Mouse (Mus musculus) layer of hippocampus, postnatal 36 days (tissue): ENCODE measurements around the gene Auts2. TPM values are rescaled to one million over a fixed set of nuclear protein-coding genes. Genes with fewer than 3 reads are reported as not detected.

Experiments used
- DNase-seq, 2 experiments: peaks; one replicate each; pipeline ENCODE4 v3.0.0; 2022
- total RNA-seq, 2 experiments: library from RNA; stranded (reverse); gene quantifications; 2 replicates each; pipeline ENCODE4 v1.2.3; 2021

Auts2 gene
- total RNA-seq, 2 experiments from 2014 or later, result 140 to 181 TPM

DNA sequence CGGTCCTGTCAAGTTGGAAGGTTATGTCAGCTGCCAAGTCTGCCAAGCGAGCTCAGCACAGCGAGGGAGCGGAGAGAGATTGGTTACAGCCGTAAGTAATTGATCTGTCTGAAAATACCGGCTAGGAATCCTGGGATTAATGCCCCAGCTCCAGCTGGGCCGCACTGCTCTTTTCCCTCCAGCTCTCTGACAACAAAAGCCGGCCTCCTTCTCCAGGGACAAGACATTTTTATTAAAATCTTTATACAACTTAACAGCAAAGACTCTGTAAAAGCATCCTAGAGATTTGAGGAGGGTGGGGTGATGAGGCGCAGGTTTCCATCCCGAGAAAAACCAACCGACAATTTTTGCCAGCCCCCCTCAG is 468.8 kb downstream of the Auts2 start:
- DNase-seq, result peak in 1 of 2 experiments; percentile 14

DNA sequence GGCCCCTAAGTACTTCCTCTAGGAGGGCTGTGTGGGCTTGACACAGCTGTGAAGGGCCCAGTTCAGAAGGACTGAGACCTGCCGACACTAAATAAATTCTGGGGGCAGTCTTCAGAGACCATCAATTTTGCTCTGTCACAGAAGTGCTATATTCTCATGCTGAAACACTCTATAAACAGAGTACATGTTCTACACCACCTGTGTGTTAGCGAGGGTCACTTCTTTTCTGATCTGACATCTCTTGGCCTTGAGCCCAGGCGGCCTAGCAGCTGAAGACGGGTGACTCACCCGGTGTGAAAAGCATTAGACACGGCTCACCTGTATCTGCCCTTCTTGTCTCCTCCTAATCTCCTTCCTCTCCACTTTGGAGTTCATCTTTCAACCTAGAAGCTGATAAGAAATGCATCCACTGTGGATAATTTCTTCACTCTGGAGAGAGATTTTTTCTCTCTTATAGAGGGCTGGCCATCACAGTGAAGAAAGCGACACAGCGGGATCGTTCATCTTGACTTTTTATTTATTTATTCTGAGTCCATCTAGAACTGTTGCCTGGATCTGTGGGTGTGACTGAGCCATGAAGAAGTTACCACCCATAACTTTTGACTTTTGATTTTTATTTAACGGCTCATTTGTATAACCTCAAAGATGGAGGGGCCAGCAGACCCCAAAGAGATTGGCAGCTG is 469.3 kb downstream of the Auts2 start:
- no peak for DNase-seq

DNA sequence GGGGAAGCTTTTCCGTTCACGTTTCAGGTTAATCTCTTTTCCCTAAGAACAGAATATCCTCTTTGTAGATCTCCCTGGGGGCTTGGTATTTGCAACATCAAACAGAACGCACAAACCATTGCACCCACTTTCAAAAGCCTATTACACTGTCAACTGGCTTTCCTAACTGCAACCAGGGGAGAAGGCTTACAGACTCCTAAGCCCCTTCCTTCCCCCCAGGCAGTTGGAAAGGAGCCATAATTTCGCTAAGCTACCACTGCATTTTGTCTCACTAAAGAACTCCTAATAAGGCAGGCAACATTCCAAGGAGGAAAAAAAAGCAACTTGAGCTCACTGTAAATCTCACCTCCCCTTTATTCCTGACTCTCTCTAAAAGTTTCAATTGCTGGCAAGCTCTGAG is 470.8 kb downstream of the Auts2 start:
- no peak for DNase-seq

DNA sequence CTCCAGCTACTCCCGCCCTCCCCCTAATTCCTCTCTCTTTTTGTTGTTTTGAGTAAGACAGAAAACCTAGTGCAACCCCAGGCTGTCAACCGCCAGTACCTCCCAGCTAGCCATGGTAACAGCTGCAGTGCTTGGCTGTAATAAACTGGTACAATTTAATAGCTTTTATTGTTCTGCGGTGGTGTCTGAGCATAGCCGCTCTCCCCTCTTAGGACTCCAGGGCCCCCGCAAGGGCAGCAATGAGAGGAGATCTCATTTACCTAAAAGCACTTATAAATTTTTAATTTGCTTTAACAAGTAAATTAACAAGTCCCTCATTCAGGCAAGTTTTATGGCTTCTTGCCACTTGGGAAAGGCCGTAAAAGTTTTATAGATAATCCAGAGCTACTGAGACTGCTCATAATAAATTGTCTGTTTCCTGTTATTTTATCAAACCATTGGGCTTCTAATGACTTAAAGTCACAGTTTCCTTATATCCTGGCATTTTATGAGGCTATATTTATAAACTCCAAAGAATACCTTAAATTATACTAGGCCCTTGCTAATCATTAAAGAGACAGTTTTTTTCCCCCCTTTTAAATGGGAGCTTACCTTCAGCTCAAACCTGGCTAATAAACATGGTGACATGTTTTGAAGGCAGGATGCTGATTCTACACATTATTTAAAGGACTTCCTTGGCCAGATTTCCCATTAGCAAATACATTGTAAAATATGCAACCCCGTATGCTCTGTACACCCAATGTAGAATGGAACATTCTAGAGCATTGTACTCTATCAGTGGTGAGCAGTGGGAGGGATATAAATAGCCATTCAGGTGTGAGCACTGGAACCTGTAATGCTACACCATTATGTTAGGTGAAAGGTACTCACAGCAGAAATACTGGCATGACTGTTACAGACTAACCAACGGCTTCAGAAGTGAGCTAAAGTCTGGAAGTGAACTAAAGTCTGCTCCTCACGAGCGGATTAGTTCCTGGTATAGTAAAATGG is 475.1 kb downstream of the Auts2 start:
- no peak for DNase-seq

DNA sequence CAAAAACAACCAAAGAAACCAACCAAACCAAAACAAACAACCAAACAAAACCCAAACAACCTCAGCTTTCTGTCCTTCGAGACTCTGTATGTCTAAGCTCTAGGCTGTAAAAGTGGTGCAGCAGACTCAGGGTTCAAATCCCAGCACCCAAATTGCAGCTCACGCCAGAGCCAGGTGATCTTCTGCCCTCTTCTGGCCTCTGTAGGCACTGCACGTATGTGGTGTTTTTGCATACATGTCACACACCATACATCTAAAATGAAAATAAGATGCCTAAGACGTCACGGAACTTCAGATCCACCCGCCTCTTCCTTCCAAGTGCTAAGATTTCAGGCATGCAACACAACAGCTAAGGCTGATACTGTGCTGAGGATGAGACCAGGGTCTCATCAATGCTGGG is 483.0 kb downstream of the Auts2 start:
- no peak for DNase-seq

DNA sequence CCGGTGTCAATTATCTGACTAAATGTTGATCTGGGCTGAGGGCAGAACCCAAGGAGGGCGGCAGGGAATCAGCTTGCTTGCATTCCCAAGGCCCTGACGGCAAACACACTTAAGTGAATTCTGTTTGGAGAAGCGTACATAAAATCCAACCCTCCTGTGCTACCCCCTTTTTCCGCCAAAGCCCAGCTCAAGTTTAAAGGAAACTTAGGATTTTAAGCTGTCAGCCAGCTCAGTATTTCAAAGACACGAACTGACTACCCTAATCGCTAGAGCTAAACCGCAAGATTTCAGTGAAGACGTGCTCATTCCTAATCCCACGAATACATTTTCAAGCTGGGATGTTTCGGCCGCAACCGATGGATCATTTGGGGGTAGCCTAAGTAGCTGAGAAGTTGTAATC is 490.5 kb downstream of the Auts2 start:
- DNase-seq, result no peak

DNA sequence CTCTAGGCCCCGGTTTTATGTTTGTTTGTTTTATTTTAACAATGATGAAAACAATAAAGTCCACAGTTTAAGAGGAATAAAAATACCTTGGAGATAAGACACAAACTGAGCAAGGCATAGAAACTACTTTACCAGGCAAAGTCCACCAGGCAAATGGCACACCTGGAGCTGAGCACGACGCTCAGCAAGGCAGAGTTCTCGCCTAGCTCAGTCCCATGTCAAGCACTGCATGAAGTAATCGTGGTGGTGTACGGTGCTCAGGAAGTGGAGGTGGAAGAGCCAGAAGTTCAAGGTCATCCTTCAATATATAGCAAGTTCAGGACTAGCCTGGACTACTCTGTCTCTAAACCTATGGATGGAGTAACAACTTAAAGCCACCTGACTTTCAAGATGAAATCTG is 503.6 kb downstream of the Auts2 start:
- no peak for DNase-seq

DNA sequence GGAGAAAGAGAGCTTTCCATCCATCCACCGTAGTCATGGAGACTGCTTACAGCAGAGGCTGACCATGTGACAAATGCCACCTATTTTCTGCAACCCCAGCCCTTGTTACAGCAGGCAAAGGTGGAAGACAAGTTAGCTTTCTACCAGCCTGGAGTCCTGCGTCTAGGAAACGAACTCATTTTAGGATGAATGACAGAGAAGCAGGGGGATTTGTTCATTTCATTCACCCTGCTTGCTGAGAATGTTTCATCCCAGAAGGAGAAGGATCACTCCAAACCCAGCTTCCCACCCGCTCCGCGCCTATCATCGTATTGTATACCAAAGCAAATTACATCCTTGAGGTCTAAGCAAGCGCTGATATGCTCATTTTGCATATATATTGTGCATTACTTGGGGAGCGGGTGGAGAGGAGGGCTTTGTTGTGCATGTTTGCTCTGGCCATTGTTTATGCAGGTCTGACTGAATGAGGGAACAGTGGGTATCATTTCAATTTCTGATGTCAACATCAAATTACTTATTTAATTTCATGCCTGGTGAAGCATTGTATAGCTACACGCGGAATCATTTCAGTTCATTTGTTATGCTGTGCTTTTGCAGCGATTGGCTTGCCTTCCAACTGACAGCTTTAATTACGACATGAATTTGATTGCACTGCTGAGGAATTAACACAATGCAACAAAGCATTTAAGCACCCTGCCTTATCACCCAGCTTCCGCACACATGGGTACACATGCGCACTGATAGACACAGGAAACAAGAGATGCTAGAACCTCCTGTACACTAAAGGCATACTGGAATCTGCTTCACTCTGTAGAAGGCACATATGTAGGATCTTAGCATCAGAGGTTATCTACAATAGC is 509.4 kb downstream of the Auts2 start:
- peak; percentile 9 to 15 for DNase-seq

DNA sequence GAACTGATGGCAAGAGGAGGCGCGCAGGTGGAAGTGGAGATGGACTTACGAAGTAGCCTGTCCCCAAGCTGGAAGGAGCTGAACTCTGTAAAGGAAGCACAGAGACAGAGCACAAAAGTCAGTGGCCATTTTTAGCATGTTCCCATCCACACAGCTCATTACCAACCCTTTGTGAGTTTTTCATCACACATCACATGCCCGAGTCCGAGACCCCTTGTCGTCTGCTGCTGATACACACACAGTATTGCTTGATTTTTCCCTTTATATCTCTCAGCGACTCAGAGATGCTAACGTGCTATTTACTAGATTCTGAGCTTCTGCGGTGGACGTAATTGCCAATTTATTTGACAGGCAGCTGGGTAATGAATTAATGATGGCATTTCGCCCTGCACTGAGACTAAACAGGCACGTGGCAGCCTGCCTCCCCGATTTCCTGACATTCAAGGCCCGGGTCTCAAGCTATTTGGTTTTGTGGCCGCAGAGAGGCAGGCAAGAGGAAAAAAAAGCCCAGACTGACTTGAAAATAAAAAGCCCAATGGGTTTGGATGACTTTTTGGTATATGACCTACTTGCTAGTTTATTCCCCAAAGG is 512.1 kb downstream of the Auts2 start:
- DNase-seq, result no peak

DNA sequence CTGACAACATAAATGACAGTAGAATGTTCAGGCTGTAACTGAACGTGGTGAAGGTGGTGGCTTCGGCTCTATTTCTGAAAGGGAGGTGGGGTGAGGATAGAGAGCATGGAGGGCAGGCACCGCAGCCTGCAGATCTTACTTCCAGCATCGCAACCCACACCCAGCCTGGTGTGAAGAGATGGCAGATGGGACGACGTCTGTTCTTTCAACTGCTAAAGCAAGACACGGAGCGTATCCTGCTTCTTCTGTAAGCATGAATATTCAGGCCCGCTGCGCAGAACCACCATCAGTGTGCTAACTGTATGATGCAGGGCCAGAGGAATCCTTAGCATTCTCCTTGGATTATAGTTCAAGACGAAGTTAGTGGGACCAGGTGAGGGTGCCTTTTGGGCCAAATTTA is 513.5 kb downstream of the Auts2 start:
- peak; percentile 85 to 87 for DNase-seq

DNA sequence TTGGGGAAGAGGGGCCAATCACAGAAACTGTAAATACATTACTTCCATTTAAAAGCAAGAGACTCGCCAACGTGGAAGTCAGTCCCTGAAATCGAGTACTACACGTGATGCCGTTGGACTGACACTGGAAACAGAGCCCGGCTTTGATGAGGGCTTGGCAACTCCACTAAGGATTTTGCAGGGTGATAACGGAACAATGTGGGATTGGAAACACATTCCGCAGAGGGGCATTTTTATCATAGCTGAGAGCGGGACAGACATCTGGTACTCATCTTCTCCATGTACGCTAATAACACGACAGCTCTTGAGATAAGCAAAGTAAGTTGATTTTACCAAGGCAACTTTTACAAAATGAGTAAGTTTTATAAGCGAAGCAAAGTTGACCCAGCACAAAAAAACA is 514.1 kb downstream of the Auts2 start:
- peak; percentile 6 to 15 for DNase-seq

DNA sequence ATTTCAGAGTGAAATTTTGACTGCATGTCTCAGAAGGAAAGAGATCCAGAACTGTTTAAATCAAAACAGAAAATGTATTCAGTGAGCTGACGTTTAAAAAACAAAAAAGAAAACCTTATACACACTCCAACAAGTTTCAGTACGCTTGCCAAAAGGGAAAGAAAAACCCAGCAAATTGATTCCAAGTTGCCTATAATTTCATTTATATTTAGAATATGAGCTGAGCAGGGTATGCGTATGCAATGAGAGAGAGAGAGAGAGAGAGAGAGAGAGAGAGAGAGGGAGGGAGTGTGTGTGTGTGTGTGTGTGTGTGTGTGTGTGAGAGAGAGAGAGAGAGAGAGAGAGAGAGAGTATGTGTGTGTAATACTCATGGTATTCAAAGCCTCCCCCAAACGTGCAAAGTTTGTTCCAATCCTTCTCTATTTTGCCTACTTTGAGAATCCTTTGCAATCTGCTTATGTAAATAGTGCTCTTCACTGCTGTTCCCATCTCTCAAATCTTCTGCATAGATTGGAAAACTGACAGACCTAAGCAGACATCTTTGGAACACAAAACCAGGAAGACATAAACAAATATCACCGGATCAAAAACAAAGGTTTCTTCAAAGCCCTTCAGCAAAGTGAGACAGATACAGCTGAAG is 515.2 kb downstream of the Auts2 start:
- no peak for DNase-seq

DNA sequence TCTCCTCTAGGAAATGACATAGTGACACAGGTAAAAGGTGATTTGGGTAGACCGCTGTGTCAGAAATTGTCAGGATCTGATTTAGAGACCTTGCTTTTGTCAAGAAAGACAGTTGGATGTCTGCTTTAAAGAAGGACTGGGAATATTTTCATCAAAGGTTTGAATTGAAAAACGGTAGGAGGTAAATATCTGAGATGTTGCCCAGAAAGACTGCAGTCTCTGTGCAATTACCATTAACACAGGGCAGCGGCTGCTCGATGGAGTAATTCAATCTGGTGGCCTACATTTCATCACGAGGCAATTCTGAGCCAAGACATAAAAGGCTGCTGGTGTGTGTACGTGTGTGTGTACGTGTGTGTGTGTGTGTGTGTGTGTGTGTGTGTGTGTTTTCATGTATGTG is 529.8 kb downstream of the Auts2 start:
- no peak for DNase-seq

DNA sequence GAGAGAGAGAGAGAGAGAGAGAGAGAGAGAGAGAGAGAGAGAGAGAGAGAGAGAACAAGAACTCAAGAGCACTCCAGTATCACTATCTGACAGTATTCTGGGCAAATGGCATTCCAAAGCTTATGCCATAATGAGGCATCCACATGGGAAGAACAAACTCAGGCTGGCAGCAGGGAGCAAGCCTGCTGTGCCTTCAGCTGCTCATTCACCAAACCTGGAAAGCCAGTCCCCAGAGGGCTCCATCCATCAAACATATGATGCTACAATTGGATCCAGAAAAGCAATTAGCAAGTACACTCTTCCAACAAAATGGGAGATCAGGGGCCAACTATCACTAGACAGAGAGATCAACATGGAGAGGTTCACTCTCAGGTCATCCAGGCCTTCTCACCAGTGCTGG is 531.3 kb downstream of the Auts2 start:
- DNase-seq, result peak; percentile 51 to 53

DNA sequence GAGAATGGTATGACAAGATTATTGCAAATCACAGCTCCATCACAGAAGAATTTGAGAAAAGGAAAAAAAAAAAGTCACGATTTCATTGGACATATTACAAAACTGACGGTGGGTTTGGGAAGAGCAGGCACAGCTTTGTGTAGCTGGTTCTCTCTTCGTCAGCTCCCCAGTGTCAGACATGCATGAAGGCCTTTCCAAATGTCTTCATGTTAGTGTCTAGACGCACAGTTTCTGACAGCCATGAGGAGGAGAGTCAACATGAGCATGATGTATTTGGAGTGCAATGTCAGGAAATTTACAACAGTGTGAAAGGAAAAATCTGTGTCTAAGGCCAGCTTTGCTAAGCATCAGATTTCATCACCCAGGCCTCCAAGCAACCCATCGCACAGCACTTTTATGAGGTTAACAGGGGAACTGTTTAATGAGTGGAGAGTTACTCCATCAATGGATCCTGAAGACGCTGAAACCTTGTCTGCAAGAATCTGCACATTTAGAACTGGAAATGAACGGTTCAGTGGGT is 534.4 kb downstream of the Auts2 start:
- no peak for DNase-seq

DNA sequence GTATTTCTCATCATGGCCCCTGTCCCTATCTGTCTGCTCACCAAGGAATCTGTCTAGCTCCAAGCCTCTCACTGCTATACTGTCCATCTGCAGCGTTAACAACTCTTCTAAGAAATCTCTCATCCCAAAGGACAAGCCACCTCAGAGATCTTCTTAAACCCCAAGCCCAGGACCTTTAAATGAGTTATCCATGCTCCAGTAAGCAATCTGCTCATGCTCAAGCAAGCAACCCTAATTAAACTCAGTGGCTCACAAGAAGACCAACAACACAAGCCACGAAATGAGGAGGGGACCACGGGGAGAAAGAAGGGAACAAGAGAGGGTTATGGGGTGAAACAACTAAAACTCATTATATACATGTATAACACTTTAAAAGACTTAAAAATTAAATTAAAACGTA is 535.2 kb downstream of the Auts2 start:
- DNase-seq, result no peak

DNA sequence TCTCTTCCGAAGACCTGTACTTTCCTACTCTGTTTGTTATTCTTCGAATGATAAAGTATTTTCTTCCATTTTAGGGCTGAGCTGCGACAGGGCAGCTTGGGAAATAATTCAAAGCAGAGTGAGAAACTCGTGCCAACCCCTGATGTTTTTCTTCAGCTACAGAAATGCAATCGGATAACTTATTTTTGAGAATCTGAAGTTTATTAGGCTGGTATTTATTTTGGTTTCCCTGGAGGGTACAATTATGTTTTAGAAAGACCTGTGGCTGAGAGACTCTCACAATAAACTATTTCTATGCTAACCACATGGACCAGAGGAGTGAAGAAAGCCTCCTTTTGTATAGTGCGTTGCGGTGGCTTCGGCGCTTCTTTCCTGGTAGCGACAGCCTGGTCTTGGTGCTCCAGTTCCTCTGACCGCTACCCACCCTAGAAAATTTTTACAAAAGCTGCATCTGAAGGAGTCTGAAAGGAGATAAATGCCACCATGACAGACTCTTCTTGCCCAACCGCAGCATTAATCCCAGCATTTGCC is 550.4 kb downstream of the Auts2 start:
- DNase-seq, result no peak

DNA sequence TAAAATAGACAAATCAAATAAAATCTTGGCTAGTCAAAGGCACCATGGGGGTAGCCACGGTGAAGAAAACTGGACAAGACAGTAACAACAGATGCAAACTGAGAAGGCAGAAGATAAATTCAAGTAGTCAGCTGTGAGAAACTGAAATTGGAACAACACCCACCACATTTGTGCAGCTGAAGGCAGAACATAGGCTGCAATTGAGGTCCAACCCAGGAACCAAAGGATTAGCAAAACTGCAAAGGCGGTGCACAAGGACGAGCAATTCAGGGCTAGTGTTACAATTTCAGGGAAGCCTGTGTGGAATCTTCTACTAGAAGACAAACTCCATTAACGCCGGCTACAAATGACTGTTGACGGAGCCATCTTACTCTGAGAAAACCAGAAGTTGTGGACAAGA is 550.9 kb downstream of the Auts2 start:
- no peak for DNase-seq

DNA sequence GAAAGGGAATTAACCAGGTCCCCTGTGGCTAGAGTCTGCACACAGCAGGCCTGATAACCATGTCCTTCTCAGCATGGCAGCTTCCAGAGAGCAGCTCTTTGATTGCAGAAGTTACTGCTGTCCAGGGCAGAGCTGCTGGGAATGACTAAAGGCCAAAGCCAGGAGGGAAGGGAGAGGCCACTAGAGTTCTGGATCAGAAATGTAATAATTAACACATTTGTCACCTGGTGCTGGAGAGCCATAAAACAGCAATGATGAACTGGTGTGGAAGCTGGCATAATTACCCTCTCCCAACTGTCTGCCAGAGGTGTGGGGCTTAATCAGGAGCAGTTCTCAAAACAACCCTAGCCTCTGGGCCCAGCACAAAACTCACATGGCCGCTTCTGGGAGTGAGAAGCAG is 552.6 kb downstream of the Auts2 start:
- no peak for DNase-seq

DNA sequence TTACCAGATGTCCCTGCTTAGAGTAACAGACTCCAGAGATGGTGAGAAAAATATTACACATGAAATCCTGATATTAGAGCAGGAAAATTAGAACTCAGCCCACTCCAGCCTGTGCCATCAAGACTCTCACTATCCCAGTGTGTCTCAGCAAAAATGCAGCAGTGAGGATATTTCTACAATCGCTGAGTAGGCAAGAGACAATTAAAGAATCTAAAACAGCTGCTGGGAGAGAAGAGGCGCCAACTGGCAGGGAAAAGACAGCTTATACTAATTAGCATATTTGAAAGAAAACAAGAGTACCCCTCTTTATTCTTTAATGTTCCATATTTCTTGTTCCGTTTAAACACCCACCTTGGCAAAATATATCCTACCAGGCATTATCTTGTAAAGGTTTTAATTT is 561.7 kb downstream of the Auts2 start:
- DNase-seq, result no peak

DNA sequence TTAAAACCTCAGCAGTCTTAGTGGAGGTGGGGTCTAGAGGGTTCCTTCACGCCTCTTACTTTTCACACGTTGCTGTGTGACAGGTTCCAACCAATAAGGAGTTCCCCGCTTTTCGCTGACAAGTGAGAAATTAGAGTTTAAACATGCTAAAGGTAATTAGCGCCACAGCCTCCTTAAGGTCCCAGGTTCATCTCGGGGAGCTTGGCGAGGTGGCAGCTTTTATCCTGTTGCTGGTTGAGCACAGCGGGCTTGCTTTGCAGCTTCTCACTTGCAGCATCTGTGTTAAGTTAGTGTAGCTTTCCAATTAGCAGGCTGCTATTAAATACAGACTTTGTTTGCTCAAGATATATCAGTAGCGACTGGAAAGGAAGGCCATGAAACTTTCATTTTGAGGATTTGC is 564.2 kb downstream of the Auts2 start:
- DNase-seq, result no peak

DNA sequence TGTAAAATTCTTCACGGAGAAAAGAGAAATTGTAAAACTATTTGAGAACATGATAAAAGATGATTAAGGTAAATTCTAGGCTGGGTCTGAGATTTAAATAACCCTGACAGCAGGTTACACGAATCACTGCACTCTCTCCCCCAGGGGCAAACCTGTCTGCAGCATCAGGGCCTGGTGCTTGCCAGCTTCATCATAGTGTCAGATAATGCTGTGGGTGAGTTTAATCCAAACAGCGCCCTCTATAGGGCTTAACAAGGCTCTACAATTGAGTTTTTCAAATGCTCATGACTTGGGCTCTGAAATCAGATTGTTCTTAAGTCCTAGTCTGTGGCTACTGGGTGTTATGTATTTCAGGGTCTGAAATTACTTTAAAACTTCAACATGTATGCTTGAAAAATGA is 565.6 kb downstream of the Auts2 start:
- DNase-seq, result no peak
